Comparison of ENCODE assay signal across 8 mouse cellular contexts in the genomic region with DNA sequence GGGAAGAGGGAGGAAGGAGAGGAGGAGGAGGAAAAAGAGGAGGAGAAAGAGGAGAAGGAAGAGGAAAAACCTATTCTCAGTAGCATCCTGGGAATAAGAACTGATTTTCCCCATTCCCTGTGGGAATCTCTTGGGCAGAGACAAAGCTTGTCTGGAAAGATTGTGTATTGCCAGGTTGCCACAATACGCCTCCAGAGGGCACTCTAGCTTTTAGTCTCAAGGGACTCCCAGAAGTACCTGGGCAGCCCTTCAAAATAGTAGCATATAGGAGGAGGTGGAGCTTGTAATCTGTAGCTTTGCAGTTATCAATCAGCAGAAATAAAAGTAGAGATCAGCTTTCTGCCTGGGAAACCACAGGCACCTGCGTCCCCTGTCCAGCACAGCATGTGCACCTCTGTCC.
DNase-seq lines count a peak whose midpoint lies in the region; ATAC-seq and TF ChIP-seq lines count a peak whose summit lies in the region.

No protein-coding gene starts in this region.

- no peaks in the 10 kb centered on the region for H3K27me3 ChIP-seq in heart, adult 2 months (ENCODE audit: control insufficient read depth, insufficient read depth, low read length)
- no peaks in the 10 kb centered on the region for H3K27me3 ChIP-seq in heart, embryonic 11.5 days (ENCODE audit: control insufficient read depth, insufficient read depth, low read length)
- H3K27me3 ChIP-seq in forebrain, embryonic 15.5 days, result no peaks in the 10 kb centered on the region

- 35% methylated on average over 2 of the region's 2 CpGs for WGBS in heart, adult 2 months
- WGBS in heart, embryonic 11.5 days (ENCODE audit: insufficient replicate concordance), result 29% methylated on average over 2 of the region's 2 CpGs
- WGBS in forebrain, embryonic 15.5 days, result 21% methylated on average over 2 of the region's 2 CpGs

- no peak overlapping the region for H3K27ac ChIP-seq in heart, adult 2 months
- H3K27ac ChIP-seq in heart, embryonic 11.5 days (ENCODE audit: low read depth, low read length), result no peak overlapping the region
- H3K27ac ChIP-seq in forebrain, embryonic 15.5 days (replicated peaks), result no peak overlapping the region

- no peak for ATAC-seq in heart, embryonic 11.5 days (replicated peaks; ENCODE audit: insufficient number of reproducible peaks, low FRiP score, low TSS enrichment)
- ATAC-seq in forebrain, embryonic 15.5 days (replicated peaks), result no peak

- H3K9me3 ChIP-seq in heart, embryonic 11.5 days (replicated peaks; ENCODE audit: control insufficient read depth, low read length), result no peaks in the 10 kb centered on the region
- H3K9me3 ChIP-seq in forebrain, embryonic 15.5 days, result no peaks in the 10 kb centered on the region

- no peaks in the 10 kb centered on the region for H3K79me2 ChIP-seq in heart, adult 2 months (replicated peaks; ENCODE audit: control insufficient read depth, insufficient read depth, low read length)

- H3K9ac ChIP-seq in heart, adult 2 months (ENCODE audit: low read depth, low read length), result no peak overlapping the region
- H3K9ac ChIP-seq in heart, embryonic 11.5 days (ENCODE audit: low read depth, low read length), result no peak overlapping the region
- H3K9ac ChIP-seq in forebrain, embryonic 15.5 days (replicated peaks), result no peak overlapping the region

- no peak overlapping the region for H3K4me3 ChIP-seq in heart, adult 2 months
- no peak overlapping the region for H3K4me3 ChIP-seq in heart, embryonic 11.5 days (ENCODE audit: low read depth, low read length)
- no peak overlapping the region for H3K4me3 ChIP-seq in forebrain, embryonic 15.5 days

- H3K4me2 ChIP-seq in heart, embryonic 11.5 days, result no peak overlapping the region
- no peak overlapping the region for H3K4me2 ChIP-seq in forebrain, embryonic 15.5 days (replicated peaks)

- no peak for TF ChIP-seq EP300 in heart, adult 2 months (IDR thresholded peaks at IDR 0.05; ENCODE audit: insufficient read depth, low read depth, low read length)

- TF ChIP-seq CTCF in heart, adult 2 months (IDR thresholded peaks at IDR 0.05), result peak; percentile 74

- no peaks in the 10 kb centered on the region for H3K4me1 ChIP-seq in heart, adult 2 months (ENCODE audit: control insufficient read depth, insufficient read depth, low read length)
- H3K4me1 ChIP-seq in heart, embryonic 11.5 days (ENCODE audit: control insufficient read depth, insufficient read depth, low read length), result no peaks in the 10 kb centered on the region
- no peaks in the 10 kb centered on the region for H3K4me1 ChIP-seq in forebrain, embryonic 15.5 days

- DNase-seq in heart, adult 2 months, result peak in 1 of 2 experiments; percentile 25
- peak; percentile 48 for DNase-seq in testis, postnatal 10 days (ENCODE audit: low spot score)
- no peak for DNase-seq in testis, postnatal 14 days (ENCODE audit: low spot score)
- DNase-seq in embryo, embryonic 11 days, result peak; percentile 75
- DNase-seq in left cerebral cortex, postnatal 14 days (ENCODE audit: low spot score in 2 of 2), result peak; percentile 41 to 47
- peak; percentile 8 for DNase-seq in telencephalon, adult 2 months (ENCODE audit: low read depth, low spot score)

- no peak for TF ChIP-seq POLR2A in heart, adult 2 months (IDR thresholded peaks at IDR 0.05; ENCODE audit: insufficient read depth, low read depth, low read length)

- intact Hi-C loops in heart, adult 2 months (cut with DNase I), result loop anchor here (1.0 to 5.0 kb wide), 2 partner anchors 299 to 504 kb away; no protein-coding TSS in a partner anchor
- intact Hi-C loops in left cerebral cortex, postnatal 14 days (cut with DNase I), result loop anchor here (5.0 kb wide), 1 partner anchor 304 kb away; no protein-coding TSS in a partner anchor

- H3K36me3 ChIP-seq in heart, adult 2 months (ENCODE audit: control insufficient read depth, insufficient read depth, low read length), result no peaks in the 10 kb centered on the region
- no peaks in the 10 kb centered on the region for H3K36me3 ChIP-seq in heart, embryonic 11.5 days (ENCODE audit: control insufficient read depth, insufficient read depth, low read length)
- no peaks in the 10 kb centered on the region for H3K36me3 ChIP-seq in forebrain, embryonic 15.5 days
